Mouse (Mus musculus): ENCODE results near the gene Slc35c1.

DNA sequence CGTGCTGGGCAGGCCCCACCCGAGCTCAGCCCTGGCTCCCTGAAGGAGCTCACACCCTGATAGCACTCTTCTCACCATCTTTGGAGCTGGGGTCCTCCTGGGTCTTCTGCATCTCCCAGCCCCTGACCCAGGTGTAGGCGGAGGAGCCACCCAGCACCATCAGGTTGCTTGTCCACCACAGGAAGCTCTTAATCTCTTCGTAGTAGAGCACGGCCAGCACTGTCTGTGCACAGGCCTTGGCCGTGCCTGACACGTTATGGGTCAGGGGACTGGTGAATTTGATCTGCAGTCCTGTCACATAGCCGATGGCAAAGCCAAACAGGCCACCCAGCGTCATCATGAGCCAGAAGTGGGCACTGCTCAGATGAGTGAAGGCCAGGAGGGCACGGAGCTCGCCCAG, 6.2 kb downstream of the Slc35c1 start:
- no peak for TF ChIP-seq CTCF (conservative IDR thresholded peaks at IDR 0.05; ENCODE audit: low read length)
- no peak for TF ChIP-seq NANOG (IDR thresholded peaks at IDR 0.05; ENCODE audit: borderline replicate concordance, low read length)
- TF ChIP-seq POU5F1 (IDR thresholded peaks at IDR 0.05; ENCODE audit: borderline replicate concordance, low read length), result no peak

Measured in E14TG2a.4 (cell line).